Mouse (Mus musculus): ENCODE results near the gene Vstm4. TPM values are rescaled to one million over a fixed set of nuclear protein-coding genes. Genes with fewer than 3 reads are reported as not detected.

The Vstm4 gene
- polyA plus RNA-seq, 1 experiment from 2014 or later: 17.2 TPM

DNA sequence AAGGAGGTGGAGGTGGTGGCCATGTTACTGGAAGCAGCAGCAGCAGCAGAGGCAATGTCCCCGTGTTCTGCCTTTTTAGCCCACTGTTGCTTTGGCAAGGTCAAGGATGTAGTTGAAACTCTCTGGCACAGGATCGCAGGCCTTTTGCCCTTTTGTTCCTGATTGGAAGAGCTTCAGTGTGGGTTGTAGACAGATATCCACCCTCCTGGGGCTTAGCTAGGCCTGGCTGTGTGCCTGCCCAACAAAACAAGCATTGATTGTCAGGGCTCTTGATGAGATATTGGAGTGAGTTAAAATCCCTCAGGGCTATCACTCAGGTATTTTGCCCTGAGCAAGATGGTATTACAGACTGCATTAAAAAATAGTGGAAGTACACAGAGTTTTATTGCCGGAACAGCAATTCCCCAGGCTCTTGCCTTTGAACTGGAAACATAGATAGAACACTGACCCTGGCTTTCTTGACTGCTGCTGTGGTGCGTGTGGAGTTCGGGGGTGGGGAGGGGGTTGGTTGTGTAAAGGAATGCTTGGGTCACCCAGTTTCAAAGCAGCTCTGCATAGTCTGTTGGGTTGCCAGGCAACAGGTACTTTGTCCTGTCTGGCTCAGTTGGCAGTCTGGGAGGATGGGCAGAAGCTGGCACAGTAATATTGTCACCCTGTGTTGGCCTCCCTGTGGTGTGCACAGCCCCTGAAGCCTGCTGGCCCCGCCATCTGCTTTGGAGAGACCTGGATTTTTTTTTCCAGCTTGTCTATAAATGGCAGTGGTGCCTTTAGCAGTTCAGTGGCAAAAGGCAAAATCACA, 32.5 kb downstream of the Vstm4 start:
- 36% methylated on average over 6 of the region's 6 CpGs for WGBS
- Histone ChIP-seq H3K9me3 (ENCODE audit: control insufficient read depth, low read length) (no peaks in the 10 kb centered on the region), H3K36me3 (ENCODE audit: control insufficient read depth, insufficient read depth, low read length) (no peaks in the 10 kb centered on the region), H3K27me3 (ENCODE audit: control insufficient read depth, insufficient read depth, low read length) (no peaks in the 10 kb centered on the region), H3K27ac (replicated peaks) (no peak overlapping the region), H3K9ac (ENCODE audit: low read length) (no peak overlapping the region), H3K4me3 (ENCODE audit: low read depth, low read length) (no peak overlapping the region), H3K4me1 (replicated peaks; ENCODE audit: control insufficient read depth, insufficient read depth) (0 out of 2 replicates have a peak, but pooled peaks cover 2% of the 10 kb centered on the region), H3K4me2 (replicated peaks; ENCODE audit: low read depth) (no peak overlapping the region)
- TF ChIP-seq EP300 (optimal IDR thresholded peaks at IDR 0.05) (no peak), CTCF (IDR thresholded peaks at IDR 0.05; ENCODE audit: low read depth) (no peak)
- no peak for DNase-seq (ENCODE audit: low spot score)
- no peak for ATAC-seq (ENCODE audit: low FRiP score, low TSS enrichment)

- WGBS: 67% methylated on average over 4 of the region's 4 CpGs
- Histone ChIP-seq H3K36me3 (ENCODE audit: control insufficient read depth, insufficient read depth, low read length) (no peaks in the 10 kb centered on the region), H3K4me3 (ENCODE audit: low read depth, low read length) (no peak overlapping the region), H3K27me3 (ENCODE audit: control insufficient read depth, insufficient read depth, low read length) (no peaks in the 10 kb centered on the region), H3K9ac (ENCODE audit: low read length) (no peak overlapping the region), H3K4me1 (replicated peaks; ENCODE audit: control insufficient read depth, insufficient read depth) (0 out of 2 replicates have a peak, but pooled peaks cover 3% of the 10 kb centered on the region), H3K9me3 (ENCODE audit: control insufficient read depth, low read length) (no peaks in the 10 kb centered on the region), H3K4me2 (replicated peaks; ENCODE audit: low read depth) (no peak overlapping the region), H3K27ac (replicated peaks) (no peak overlapping the region)
- 0 out of 2 replicates have a peak, but pooled peaks have one; percentile 26 for ATAC-seq (ENCODE audit: low FRiP score, low TSS enrichment)
- no peak for DNase-seq (ENCODE audit: low spot score)
- TF ChIP-seq EP300 (optimal IDR thresholded peaks at IDR 0.05): no peak
- TF ChIP-seq CTCF (IDR thresholded peaks at IDR 0.05; ENCODE audit: low read depth): no peak
These were observed 37.8 kb downstream of the Vstm4 start for GRCm38 (mm10) chr14:32894341-32894853.

- no peak overlapping the region for H3K27ac ChIP-seq (replicated peaks)
- no peak overlapping the region for H3K9ac ChIP-seq (ENCODE audit: low read length)
- TF ChIP-seq CTCF (IDR thresholded peaks at IDR 0.05; ENCODE audit: low read depth): no peak
- no peak for TF ChIP-seq EP300 (optimal IDR thresholded peaks at IDR 0.05)
- ATAC-seq (ENCODE audit: low FRiP score, low TSS enrichment): no peak
- no peak for DNase-seq (ENCODE audit: low spot score)
- no peak overlapping the region for H3K4me2 ChIP-seq (replicated peaks; ENCODE audit: low read depth)
- no peaks in the 10 kb centered on the region for H3K36me3 ChIP-seq (ENCODE audit: control insufficient read depth, insufficient read depth, low read length)
- WGBS: 77% methylated on average over 4 of the region's 4 CpGs
- H3K9me3 ChIP-seq (ENCODE audit: control insufficient read depth, low read length): no peaks in the 10 kb centered on the region
- 0 out of 2 replicates have a peak, but pooled peaks cover 3% of the 10 kb centered on the region for H3K4me1 ChIP-seq (replicated peaks; ENCODE audit: control insufficient read depth, insufficient read depth)
- no peak overlapping the region for H3K4me3 ChIP-seq (ENCODE audit: low read depth, low read length)
- no peaks in the 10 kb centered on the region for H3K27me3 ChIP-seq (ENCODE audit: control insufficient read depth, insufficient read depth, low read length)
These were observed 38.3 kb downstream of the Vstm4 start for GRCm38 (mm10) chr14:32894878-32895277.

GRCm38 (mm10) chr14:32896896-32897295, 40.3 kb downstream of the Vstm4 start:
- ATAC-seq (ENCODE audit: low FRiP score, low TSS enrichment) (no peak), DNase-seq (ENCODE audit: low spot score) (no peak)
- H3K36me3 ChIP-seq (ENCODE audit: control insufficient read depth, insufficient read depth, low read length): no peaks in the 10 kb centered on the region
- H3K4me3 ChIP-seq (ENCODE audit: low read depth, low read length): no peak overlapping the region
- TF ChIP-seq CTCF (IDR thresholded peaks at IDR 0.05; ENCODE audit: low read depth) (no peak), EP300 (optimal IDR thresholded peaks at IDR 0.05) (no peak)
- H3K9ac ChIP-seq (ENCODE audit: low read length): no peak overlapping the region
- no peaks in the 10 kb centered on the region for H3K27me3 ChIP-seq (ENCODE audit: control insufficient read depth, insufficient read depth, low read length)
- 81% methylated on average over 2 of the region's 2 CpGs for WGBS
- no peak overlapping the region for H3K4me2 ChIP-seq (replicated peaks; ENCODE audit: low read depth)
- no peak overlapping the region for H3K27ac ChIP-seq (replicated peaks)
- 0 out of 2 replicates have a peak, but pooled peaks cover 3% of the 10 kb centered on the region for H3K4me1 ChIP-seq (replicated peaks; ENCODE audit: control insufficient read depth, insufficient read depth)
- H3K9me3 ChIP-seq (ENCODE audit: control insufficient read depth, low read length): no peaks in the 10 kb centered on the region

DNA sequence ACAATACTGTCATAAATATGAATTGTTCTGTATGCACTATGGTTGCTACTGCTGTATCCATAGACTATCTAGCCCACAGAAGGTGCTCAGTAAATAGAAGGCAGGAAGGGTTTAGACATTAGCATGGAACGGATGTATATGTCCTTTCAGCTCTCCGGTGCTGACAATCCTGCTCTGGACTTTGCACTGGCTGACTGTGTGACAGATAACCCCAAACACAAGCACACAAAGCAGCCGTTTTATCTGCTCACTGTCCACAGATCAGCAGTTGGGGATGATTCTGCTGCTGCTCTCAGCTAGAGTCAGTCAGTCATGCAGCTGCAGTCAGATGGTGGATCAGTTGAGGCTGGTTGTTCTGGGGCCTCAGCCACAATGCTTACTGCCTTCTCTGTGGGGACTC, 46.6 kb downstream of the Vstm4 start:
- no peak for ATAC-seq (ENCODE audit: low FRiP score, low TSS enrichment)
- Histone ChIP-seq H3K27me3 (ENCODE audit: control insufficient read depth, insufficient read depth, low read length) (no peaks in the 10 kb centered on the region), H3K4me2 (replicated peaks; ENCODE audit: low read depth) (no peak overlapping the region), H3K9ac (ENCODE audit: low read length) (no peak overlapping the region), H3K9me3 (ENCODE audit: control insufficient read depth, low read length) (no peaks in the 10 kb centered on the region), H3K4me1 (replicated peaks; ENCODE audit: control insufficient read depth, insufficient read depth) (no peaks in the 10 kb centered on the region), H3K27ac (replicated peaks) (no peak overlapping the region), H3K36me3 (ENCODE audit: control insufficient read depth, insufficient read depth, low read length) (no peaks in the 10 kb centered on the region), H3K4me3 (ENCODE audit: low read depth, low read length) (no peak overlapping the region)
- no peak for DNase-seq (ENCODE audit: low spot score)
- 49% methylated on average over 3 of the region's 3 CpGs for WGBS
- TF ChIP-seq CTCF (IDR thresholded peaks at IDR 0.05; ENCODE audit: low read depth): no peak
- TF ChIP-seq EP300 (optimal IDR thresholded peaks at IDR 0.05): no peak

DNA sequence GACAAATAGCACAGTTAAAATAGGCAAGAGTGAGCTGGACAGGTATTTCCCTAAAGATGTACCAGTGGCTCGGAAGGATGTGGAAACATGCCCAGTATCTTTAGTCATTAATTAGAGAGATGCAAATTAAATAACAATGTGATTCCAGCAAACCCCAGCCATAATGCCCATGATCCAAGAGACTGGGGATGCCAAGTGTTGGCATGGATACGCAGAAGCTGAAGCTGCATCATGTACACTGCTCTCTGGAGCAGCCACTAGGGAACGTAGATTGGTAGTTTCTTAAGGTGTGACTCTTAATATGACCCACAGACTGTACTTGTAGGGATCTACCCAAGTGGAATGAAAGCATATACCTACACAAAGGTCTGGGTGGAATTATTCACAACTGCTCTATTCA, 50.0 kb downstream of the Vstm4 start:
- Histone ChIP-seq H3K4me2 (replicated peaks; ENCODE audit: low read depth) (no peak overlapping the region), H3K4me1 (replicated peaks; ENCODE audit: control insufficient read depth, insufficient read depth) (no peaks in the 10 kb centered on the region), H3K27ac (replicated peaks) (no peak overlapping the region), H3K27me3 (ENCODE audit: control insufficient read depth, insufficient read depth, low read length) (no peaks in the 10 kb centered on the region), H3K9me3 (ENCODE audit: control insufficient read depth, low read length) (no peaks in the 10 kb centered on the region), H3K4me3 (ENCODE audit: low read depth, low read length) (no peak overlapping the region), H3K9ac (ENCODE audit: low read length) (no peak overlapping the region), H3K36me3 (ENCODE audit: control insufficient read depth, insufficient read depth, low read length) (no peaks in the 10 kb centered on the region)
- ATAC-seq (ENCODE audit: low FRiP score, low TSS enrichment) (no peak), DNase-seq (ENCODE audit: low spot score) (no peak)
- 55% methylated on average over 3 of the region's 3 CpGs for WGBS
- no peak for TF ChIP-seq EP300 (optimal IDR thresholded peaks at IDR 0.05)
- TF ChIP-seq CTCF (IDR thresholded peaks at IDR 0.05; ENCODE audit: low read depth): no peak

Data from stomach, postnatal 0 days (tissue).